Mouse (Mus musculus) mesoderm, embryonic 11.5 days (tissue): ENCODE data around the gene Ppp2r1a.

Experiments
- DNase-seq: peaks from one replicate; pipeline ENCODE4 v3.0.0-alpha.2; 2012; ENCODE audit warnings: low read depth, low spot score

Ppp2r1a gene

GRCm38 (mm10) chr17:20944985-20945891 is at the start of gene Ppp2r1a:
TSS of gene Ppp2r1a (plus strand) at chr17:20945311.
- DNase-seq = peak; percentile 99

- no peak for DNase-seq
These were observed 40.1 kb upstream of the Ppp2r1a start, which contains the start of gene Vmn1r231 for GRCm38 (mm10) chr17:20904991-20905390. TSS of gene Vmn1r231 (minus strand) at chr17:20905091.

DNA sequence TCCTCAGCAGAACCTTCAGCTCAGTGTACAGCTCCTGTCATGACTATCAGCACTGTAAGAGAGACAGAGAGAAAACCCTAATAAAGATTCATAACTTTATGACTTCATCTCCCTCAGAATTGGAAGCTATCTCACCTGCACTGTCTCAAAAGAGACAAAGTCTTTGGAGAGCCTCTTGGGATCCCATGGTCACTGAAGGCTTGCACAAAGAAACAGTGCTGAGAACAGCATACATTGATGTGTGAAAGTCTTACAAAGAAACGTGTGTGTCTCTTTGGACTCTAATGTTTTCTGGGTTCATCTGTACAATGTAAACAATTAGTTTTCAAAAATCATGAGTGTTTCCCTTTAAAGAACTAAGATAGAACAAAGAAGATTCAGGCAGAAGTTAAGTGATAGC is 25.5 kb upstream of the Ppp2r1a start, which contains the start of gene Vmn1r232:
Vmn1r232 (minus strand) TSS at position 101 of the 400 bp plus-strand sequence.
- DNase-seq = no peak

DNA sequence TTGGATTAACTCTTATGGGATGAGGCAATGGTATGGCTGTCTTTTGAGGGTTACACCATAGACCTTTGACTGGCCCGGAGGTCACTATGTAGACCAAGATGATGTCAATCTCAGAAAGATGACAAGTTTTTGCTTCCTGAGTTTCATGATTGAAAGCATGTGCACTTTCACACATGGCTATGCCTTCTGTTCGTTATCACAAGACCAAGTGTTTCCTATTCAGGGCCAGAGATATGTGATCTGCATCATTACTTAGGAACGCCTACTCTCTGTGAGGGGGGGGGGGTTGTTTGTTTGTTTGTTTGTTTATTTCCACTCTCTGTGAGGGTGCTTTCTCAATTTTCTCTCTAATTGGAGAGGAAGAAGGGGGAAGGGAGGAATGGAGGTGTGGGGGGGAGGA is 885 bp upstream of the Ppp2r1a start:
- no peak for DNase-seq

- DNase-seq = peak; percentile 4
These were observed 985 bp downstream of the Ppp2r1a start for GRCm38 (mm10) chr17:20946026-20946565.

GRCm38 (mm10) chr17:20946636-20947035 is 1.5 kb downstream of the Ppp2r1a start:
- no peak for DNase-seq

DNA sequence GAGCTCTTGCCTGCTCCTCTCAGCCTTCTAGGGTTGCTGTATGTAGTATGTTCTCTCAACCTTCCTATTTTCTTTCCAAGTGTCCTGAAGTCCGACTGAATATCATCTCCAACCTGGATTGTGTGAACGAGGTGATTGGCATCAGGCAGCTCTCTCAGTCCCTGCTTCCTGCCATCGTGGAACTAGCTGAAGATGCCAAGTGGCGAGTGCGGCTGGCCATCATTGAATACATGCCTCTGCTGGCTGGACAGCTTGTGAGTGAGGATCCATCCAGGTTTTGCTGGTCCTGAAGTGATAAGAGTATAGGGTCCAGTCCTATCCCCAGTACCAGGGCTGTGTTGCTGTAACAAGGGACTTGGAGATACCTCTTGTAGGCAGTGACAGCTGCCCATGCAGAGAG is 15.3 kb downstream of the Ppp2r1a start:
- DNase-seq = no peak

DNA sequence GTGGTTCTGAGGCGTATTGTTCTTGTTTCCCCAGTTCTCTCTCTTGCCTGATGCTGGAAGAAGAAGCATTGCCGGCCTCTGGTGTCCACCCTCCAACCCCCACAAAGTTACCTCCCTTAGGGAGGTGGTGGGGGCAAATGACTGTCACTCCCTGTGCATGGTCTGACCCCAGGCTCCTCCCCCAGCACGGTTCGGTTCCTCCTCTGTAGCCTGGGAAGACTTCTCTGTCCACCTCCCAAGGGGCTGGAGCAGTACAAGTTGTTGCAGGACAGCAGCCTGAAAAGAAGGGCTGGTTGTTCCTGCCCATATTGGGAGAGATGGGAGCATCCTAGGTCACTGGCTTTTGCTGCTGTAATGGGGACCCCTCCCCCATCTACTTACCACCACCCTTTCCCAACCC is 20.3 kb downstream of the Ppp2r1a start:
- no peak for DNase-seq

GRCm38 (mm10) chr17:20966681-20967080 is 21.6 kb downstream of the Ppp2r1a start:
- no peak for DNase-seq

DNA sequence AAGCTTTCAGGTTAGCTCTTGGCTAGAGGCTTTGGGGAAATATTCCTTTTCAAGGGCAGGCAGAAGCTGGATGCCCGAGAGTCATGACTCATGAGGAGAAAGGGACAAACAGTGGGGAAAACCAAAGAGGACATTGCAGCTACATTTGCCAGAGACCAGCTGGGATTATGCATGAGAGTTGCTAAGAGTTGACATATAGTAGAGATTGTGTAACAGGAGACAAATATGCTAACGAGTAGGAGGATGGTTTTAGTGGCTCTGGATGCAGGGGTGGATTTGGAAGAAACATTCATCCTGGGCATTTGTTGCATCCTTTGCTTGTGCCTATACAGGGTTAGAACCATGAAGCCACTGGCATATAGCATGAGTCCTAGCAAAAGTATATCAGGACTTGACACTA is 48.6 kb downstream of the Ppp2r1a start:
- no peak for DNase-seq

GRCm38 (mm10) chr17:20996364-20996763 is 51.3 kb downstream of the Ppp2r1a start, which contains the start of gene Vmn1r233:
TSS of gene Vmn1r233 (minus strand) at chr17:20996464.
- DNase-seq = no peak

- peak; percentile 91 for DNase-seq
These were observed 63.5 kb downstream of the Ppp2r1a start, which contains the start of gene Zfp160 for GRCm38 (mm10) chr17:21008382-21009331. TSS of gene Zfp160 (plus strand) at chr17:21008903.

GRCm38 (mm10) chr17:21009726-21010125 is 64.6 kb downstream of the Ppp2r1a start:
- DNase-seq = no peak
